Mouse (Mus musculus): ENCODE measurements around the gene Pla2g15.

DNA sequence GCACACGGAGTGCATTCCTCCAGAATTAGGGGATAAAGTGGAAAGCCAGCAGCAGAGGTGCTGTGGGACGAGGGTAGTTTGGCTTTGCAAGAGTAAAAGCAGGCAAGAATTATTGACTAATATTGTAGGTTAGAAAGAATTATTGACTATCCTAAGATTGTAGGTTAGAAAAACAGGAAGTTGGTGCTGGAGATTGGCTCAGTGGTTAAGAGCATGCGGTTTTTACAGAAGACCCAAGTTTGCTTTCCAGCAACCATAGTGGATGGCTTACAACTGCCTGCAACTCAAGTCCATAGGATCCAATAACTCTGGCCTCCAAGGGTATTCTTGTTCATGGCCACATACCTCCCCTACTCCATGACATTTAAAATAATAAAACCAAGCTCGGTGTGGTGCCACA is 4.2 kb upstream of the Pla2g15 start:
- TF ChIP-seq CTCF (conservative IDR thresholded peaks at IDR 0.05; ENCODE audit: low read length) = no peak
- TF ChIP-seq NANOG (IDR thresholded peaks at IDR 0.05; ENCODE audit: borderline replicate concordance, low read length) = no peak
- TF ChIP-seq POU5F1 (IDR thresholded peaks at IDR 0.05; ENCODE audit: borderline replicate concordance, low read length) = no peak

Measured in E14TG2a.4 (cell line).